Mouse (Mus musculus): ENCODE data around the gene Klf1. TPM values are rescaled to one million over a fixed set of nuclear protein-coding genes. Genes with fewer than 3 reads are reported as not detected.
"Not testable (repeated sequence)": the region's sequence is repeated elsewhere in the genome, so short reads cannot be mapped to it uniquely, and the experiment has no call there.

Gene Klf1
- polyA plus RNA-seq, 1 experiment from 2014 or later = 0.79 TPM

GRCm38 (mm10) chr8:84889141-84889540, 12.6 kb upstream of the Klf1 start:
- H3K4me2 ChIP-seq = no peak overlapping the region
- no peak overlapping the region for H3K27ac ChIP-seq
- no peaks in the 10 kb centered on the region for H3K27me3 ChIP-seq (replicated peaks)
- H3K4me1 ChIP-seq = peaks cover 14% of the 10 kb centered on the region
- no peak for ATAC-seq (replicated peaks)
- 90% methylated on average over 1 of the region's 1 CpGs for WGBS
- no peak overlapping the region for H3K4me3 ChIP-seq
- peaks cover 18% of the 10 kb centered on the region; the same call in 1 of the 2 replicates for H3K36me3 ChIP-seq (replicated peaks)
- no peak overlapping the region for H3K9ac ChIP-seq
- no peaks in the 10 kb centered on the region for H3K9me3 ChIP-seq

- no peaks in the 10 kb centered on the region for H3K27me3 ChIP-seq (replicated peaks)
- no peaks in the 10 kb centered on the region for H3K9me3 ChIP-seq
- peaks cover 16% of the 10 kb centered on the region for H3K4me1 ChIP-seq
- H3K36me3 ChIP-seq (replicated peaks) = 0 out of 2 replicates have a peak, but pooled peaks cover 8% of the 10 kb centered on the region
- peak overlapping the region; percentile 76 for H3K4me2 ChIP-seq
- ATAC-seq (replicated peaks) = peak; percentile 63
- WGBS = 11% methylated on average over 31 of the region's 31 CpGs
- peak overlapping the region; percentile 73 for H3K9ac ChIP-seq
- H3K4me3 ChIP-seq = peak overlapping the region; percentile 78
- H3K27ac ChIP-seq = peak overlapping the region; percentile 54
These were observed 8.6 kb upstream of the Klf1 start for GRCm38 (mm10) chr8:84892993-84893708.

GRCm38 (mm10) chr8:84893709-84894134, 8.0 kb upstream of the Klf1 start, which contains the start of gene Gcdh:
TSS of gene Gcdh (minus strand) at chr8:84893921.
- peaks cover 16% of the 10 kb centered on the region for H3K4me1 ChIP-seq
- peak within 1 kb of the TSS; percentile 54 for H3K27ac ChIP-seq
- ATAC-seq (replicated peaks) = peak; percentile 99
- WGBS = under 1% methylated on average over 11 of the region's 11 CpGs
- H3K4me3 ChIP-seq = peak within 1 kb of the TSS; percentile 78
- H3K9me3 ChIP-seq = no peaks in the 10 kb centered on the region
- no peaks in the 10 kb centered on the region for H3K27me3 ChIP-seq (replicated peaks)
- 0 out of 2 replicates have a peak, but pooled peaks cover 3% of the 10 kb centered on the region for H3K36me3 ChIP-seq (replicated peaks)
- H3K9ac ChIP-seq = peak within 1 kb of the TSS; percentile 73
- peak within 1 kb of the TSS; percentile 76 for H3K4me2 ChIP-seq

- no peak for ATAC-seq (replicated peaks)
These were observed 5.8 kb upstream of the Klf1 start for GRCm38 (mm10) chr8:84895963-84896362.

GRCm38 (mm10) chr8:84901071-84901470, 657 bp upstream of the Klf1 start:
- WGBS = 72% methylated on average over 4 of the region's 4 CpGs
- H3K4me2 ChIP-seq = no peak overlapping the region
- no peak for ATAC-seq (replicated peaks)
- no peak overlapping the region for H3K4me3 ChIP-seq
- no peaks in the 10 kb centered on the region for H3K9me3 ChIP-seq
- no peaks in the 10 kb centered on the region for H3K36me3 ChIP-seq (replicated peaks)
- no peak overlapping the region for H3K27ac ChIP-seq
- no peak overlapping the region for H3K9ac ChIP-seq
- H3K27me3 ChIP-seq (replicated peaks) = peaks cover 9% of the 10 kb centered on the region
- H3K4me1 ChIP-seq = peaks cover 13% of the 10 kb centered on the region

More at GRCm38 (mm10) chr8:84895963-84896362, 5.8 kb upstream of the Klf1 start:
- peaks cover 16% of the 10 kb centered on the region for H3K4me1 ChIP-seq
- H3K9ac ChIP-seq = no peak overlapping the region
- H3K36me3 ChIP-seq (replicated peaks) = no peaks in the 10 kb centered on the region
- H3K27ac ChIP-seq = no peak overlapping the region
- no peaks in the 10 kb centered on the region for H3K9me3 ChIP-seq
- 90% methylated on average over 5 of the region's 5 CpGs for WGBS
- no peaks in the 10 kb centered on the region for H3K27me3 ChIP-seq (replicated peaks)
- no peak overlapping the region for H3K4me2 ChIP-seq
- H3K4me3 ChIP-seq = no peak overlapping the region

GRCm38 (mm10) chr8:84902367-84902919, 715 bp downstream of the Klf1 start:
- H3K4me2 ChIP-seq = peak overlapping the region; percentile 98
- ATAC-seq (replicated peaks) = 0 out of 2 replicates have a peak, but pooled peaks have one; percentile 2
- peaks cover 9% of the 10 kb centered on the region for H3K27me3 ChIP-seq (replicated peaks)
- H3K9me3 ChIP-seq = no peaks in the 10 kb centered on the region
- peak overlapping the region; percentile 46 for H3K9ac ChIP-seq
- peak overlapping the region; percentile 48 for H3K4me3 ChIP-seq
- WGBS = 4% methylated on average over 24 of the region's 24 CpGs
- H3K4me1 ChIP-seq = peaks cover 13% of the 10 kb centered on the region
- no peak overlapping the region for H3K27ac ChIP-seq
- no peaks in the 10 kb centered on the region for H3K36me3 ChIP-seq (replicated peaks)

GRCm38 (mm10) chr8:84902920-84903661, 1.4 kb downstream of the Klf1 start:
- no peaks in the 10 kb centered on the region for H3K36me3 ChIP-seq (replicated peaks)
- H3K4me3 ChIP-seq = peak overlapping the region; percentile 48
- H3K9me3 ChIP-seq = no peaks in the 10 kb centered on the region
- H3K9ac ChIP-seq = peak overlapping the region; percentile 46
- H3K4me2 ChIP-seq = peak overlapping the region; percentile 98
- peaks cover 9% of the 10 kb centered on the region for H3K27me3 ChIP-seq (replicated peaks)
- peaks cover 13% of the 10 kb centered on the region for H3K4me1 ChIP-seq
- under 1% methylated on average over 68 of the region's 68 CpGs for WGBS
- H3K27ac ChIP-seq = no peak overlapping the region
- ATAC-seq (replicated peaks) = peak; percentile 75

- Histone ChIP-seq H3K4me1 (peaks cover 24% of the 10 kb centered on the region), H3K9ac (no peak overlapping the region), H3K4me3 (no peak overlapping the region), H3K36me3 (replicated peaks) (no peaks in the 10 kb centered on the region), H3K27me3 (replicated peaks) (peaks cover 11% of the 10 kb centered on the region), H3K9me3 (no peaks in the 10 kb centered on the region), H3K4me2 (no peak overlapping the region), H3K27ac (no peak overlapping the region)
- ATAC-seq (replicated peaks) = no peak
- WGBS = 88% methylated on average over 7 of the region's 7 CpGs
These were observed 2.6 kb downstream of the Klf1 start for GRCm38 (mm10) chr8:84904351-84904750.

- no peak overlapping the region for H3K4me2 ChIP-seq
- WGBS = 92% methylated on average over 9 of the region's 9 CpGs
These were observed 5.3 kb downstream of the Klf1 start for GRCm38 (mm10) chr8:84907037-84907436.

GRCm38 (mm10) chr8:84907493-84907892, 5.8 kb downstream of the Klf1 start:
- Histone ChIP-seq H3K9ac (no peak overlapping the region), H3K4me2 (no peak overlapping the region), H3K36me3 (replicated peaks) (peaks cover 12% of the 10 kb centered on the region), H3K9me3 (no peaks in the 10 kb centered on the region), H3K4me1 (peaks cover 23% of the 10 kb centered on the region), H3K27ac (no peak overlapping the region), H3K4me3 (no peak overlapping the region), H3K27me3 (replicated peaks) (peaks cover 26% of the 10 kb centered on the region)
- WGBS = 79% methylated on average over 8 of the region's 8 CpGs
- ATAC-seq (replicated peaks) = no peak

More at GRCm38 (mm10) chr8:84907037-84907436, 5.3 kb downstream of the Klf1 start:
- Histone ChIP-seq H3K9me3 (no peaks in the 10 kb centered on the region), H3K4me3 (no peak overlapping the region), H3K36me3 (replicated peaks) (peaks cover 7% of the 10 kb centered on the region), H3K27ac (no peak overlapping the region), H3K9ac (no peak overlapping the region), H3K4me1 (peaks cover 24% of the 10 kb centered on the region), H3K27me3 (replicated peaks) (peaks cover 21% of the 10 kb centered on the region)
- ATAC-seq (replicated peaks) = no peak

- H3K36me3 ChIP-seq (replicated peaks) = peaks cover 16% of the 10 kb centered on the region
- H3K9ac ChIP-seq; H3K9me3 ChIP-seq; ATAC-seq (replicated peaks); H3K27ac ChIP-seq: not testable (repeated sequence)
- H3K4me2 ChIP-seq = peak overlapping the region; percentile 50
- peak overlapping the region; percentile 33 for H3K4me3 ChIP-seq
- H3K27me3 ChIP-seq (replicated peaks) = peaks cover 24% of the 10 kb centered on the region
- H3K4me1 ChIP-seq = peaks cover 21% of the 10 kb centered on the region
- WGBS = 23% methylated on average over 7 of the region's 7 CpGs
These were observed 6.3 kb downstream of the Klf1 start for GRCm38 (mm10) chr8:84907979-84908378.

Data from midbrain, embryonic 15.5 days (tissue).